Mouse (Mus musculus): ENCODE measurements around the gene BC025920. TPM values are rescaled to one million over a fixed set of nuclear protein-coding genes. Genes with fewer than 3 reads are reported as not detected.

Gene BC025920
- total and polyA plus RNA-seq, 3 experiments: 1.4 to 2.3 (median 1.6) TPM

GRCm38 (mm10) chr10:81564734-81565133 lies 41.3 kb upstream of the BC025920 start:
- dilution Hi-C loops (cut with MboI; ENCODE audit: extremely low pct_ligation_motif_present, extremely low pct_unique_long_range_greater_than_20kb, low sequenced_read_pairs): no loop called here
- peaks cover 8 to 25% of the 10 kb centered on the region in 2 experiments for H3K36me3 ChIP-seq (replicated peaks in 1 of 2; ENCODE audit: control insufficient read depth in 1 of 2, insufficient read depth in 1 of 2, low read length in 1 of 2)
- peaks cover 12% of the 10 kb centered on the region; the same call in 1 of the 2 replicates for H3K79me2 ChIP-seq (replicated peaks; ENCODE audit: control insufficient read depth, extremely low read depth, insufficient read depth, poor library complexity, severe bottlenecking)
- DNase-seq (ENCODE audit: extremely low read depth): peak; percentile 46
- peaks cover 5 to 8% of the 10 kb centered on the region in 2 experiments; a peak in 3 of 4 replicates for H3K4me1 ChIP-seq (ENCODE audit: control insufficient read depth in 1 of 2, insufficient read depth in 2 of 2)
- in situ Hi-C loops (cut with MboI; ENCODE audit: low pct_ligation_motif_present, low pct_unique_long_range_greater_than_20kb, low sequenced_read_pairs): loop anchor here (5.0 kb wide), 1 partner anchor 38 kb away; the partner anchor contains the start of gene Tle6
- no peaks in the 10 kb centered on the region for H3K9me3 ChIP-seq (replicated peaks; ENCODE audit: low read length)
- H3K27ac ChIP-seq (ENCODE audit: insufficient read depth, low read depth): no peak overlapping the region
- peaks cover 84% of the 10 kb centered on the region for H3K27me3 ChIP-seq (replicated peaks)
- no peak overlapping the region for H3K4me2 ChIP-seq (ENCODE audit: insufficient read depth, low read depth, poor library complexity, severe bottlenecking)
- TF ChIP-seq MAZ (IDR thresholded peaks at IDR 0.05; ENCODE audit: low read depth, low read length) (no peak), CTCF (conservative IDR thresholded peaks at IDR 0.05 in 1 of 2, IDR thresholded peaks at IDR 0.05 in 1 of 2; ENCODE audit: low read depth in 2 of 2, low read length in 2 of 2) (peak; percentile 20 to 68; a peak in 2 of 4 replicates), MAX (IDR thresholded peaks at IDR 0.05; ENCODE audit: low read length) (no peak), SMC3 (IDR thresholded peaks at IDR 0.05; ENCODE audit: low read depth, low read length) (peak; percentile 65), ZMIZ1 (IDR thresholded peaks at IDR 0.05; ENCODE audit: low read depth, low read length) (no peak), SIN3A (IDR thresholded peaks at IDR 0.05; ENCODE audit: low read length) (no peak), TBP (conservative IDR thresholded peaks at IDR 0.05; ENCODE audit: low read depth, low read length) (no peak), RAD21 (IDR thresholded peaks at IDR 0.05; ENCODE audit: low read depth, low read length) (peak; percentile 45), TCF12 (IDR thresholded peaks at IDR 0.05; ENCODE audit: low read depth, low read length) (no peak)
- H3K4me3 ChIP-seq (replicated peaks in 1 of 3; ENCODE audit: low read depth in 2 of 3, low read length in 2 of 3, poor library complexity in 1 of 3): no peak overlapping the region
- no peak overlapping the region for H3K9ac ChIP-seq (ENCODE audit: insufficient read depth, low read depth)

GRCm38 (mm10) chr10:81565257-81566228 lies 40.5 kb upstream of the BC025920 start:
- H3K9ac ChIP-seq (ENCODE audit: insufficient read depth, low read depth): no peak overlapping the region
- H3K4me3 ChIP-seq (replicated peaks in 1 of 3; ENCODE audit: low read depth in 2 of 3, low read length in 2 of 3, poor library complexity in 1 of 3): no peak overlapping the region
- no peak overlapping the region for H3K27ac ChIP-seq (ENCODE audit: insufficient read depth, low read depth)
- peaks cover 5 to 8% of the 10 kb centered on the region in 2 experiments; a peak in 3 of 4 replicates for H3K4me1 ChIP-seq (ENCODE audit: control insufficient read depth in 1 of 2, insufficient read depth in 2 of 2)
- DNase-seq (ENCODE audit: extremely low read depth): no peak
- TF ChIP-seq MAFK (IDR thresholded peaks at IDR 0.05; ENCODE audit: insufficient replicate concordance, low read length): no peak
- no peak for TF ChIP-seq USF2 (conservative IDR thresholded peaks at IDR 0.05; ENCODE audit: low read depth, low read length)
- TF ChIP-seq TCF12 (IDR thresholded peaks at IDR 0.05; ENCODE audit: low read depth, low read length): no peak
- TF ChIP-seq ELF1 (IDR thresholded peaks at IDR 0.05; ENCODE audit: low read depth, low read length): no peak
- TF ChIP-seq MAZ (IDR thresholded peaks at IDR 0.05; ENCODE audit: low read depth, low read length): no peak
- no peak for TF ChIP-seq RAD21 (IDR thresholded peaks at IDR 0.05; ENCODE audit: low read depth, low read length)
- no peak for TF ChIP-seq GABPA (IDR thresholded peaks at IDR 0.05; ENCODE audit: insufficient replicate concordance, low read depth, low read length)
- TF ChIP-seq MAX (IDR thresholded peaks at IDR 0.05; ENCODE audit: low read length): no peak
- TF ChIP-seq MXI1 (IDR thresholded peaks at IDR 0.05; ENCODE audit: low read depth, low read length): no peak
- no peak for TF ChIP-seq MYC (IDR thresholded peaks at IDR 0.05; ENCODE audit: low read depth, low read length)
- no peak for TF ChIP-seq KAT2A (IDR thresholded peaks at IDR 0.05; ENCODE audit: insufficient replicate concordance, low read length)
- peaks cover 4% of the 10 kb centered on the region; the same call in 1 of the 2 replicates for H3K79me2 ChIP-seq (replicated peaks; ENCODE audit: control insufficient read depth, extremely low read depth, insufficient read depth, poor library complexity, severe bottlenecking)
- no peak overlapping the region for H3K4me2 ChIP-seq (ENCODE audit: insufficient read depth, low read depth, poor library complexity, severe bottlenecking)
- dilution Hi-C loops (cut with MboI; ENCODE audit: extremely low pct_ligation_motif_present, extremely low pct_unique_long_range_greater_than_20kb, low sequenced_read_pairs) (no loop called here), in situ Hi-C loops (cut with MboI; ENCODE audit: low pct_ligation_motif_present, low pct_unique_long_range_greater_than_20kb, low sequenced_read_pairs) (no loop called here)
- peaks cover 8 to 25% of the 10 kb centered on the region in 2 experiments for H3K36me3 ChIP-seq (replicated peaks in 1 of 2; ENCODE audit: control insufficient read depth in 1 of 2, insufficient read depth in 1 of 2, low read length in 1 of 2)
- peaks cover 87% of the 10 kb centered on the region for H3K27me3 ChIP-seq (replicated peaks)
- H3K9me3 ChIP-seq (replicated peaks; ENCODE audit: low read length): no peaks in the 10 kb centered on the region

Measured in CH12.LX (cell line).